Mouse (Mus musculus) lung, postnatal 0 days (tissue): ENCODE measurements at regions not wholly inside any gene's neighbourhood (a gene's known extent, or its start where the extent isn't known, plus 50 kb on each side); places are given as distances from the start of the nearest gene placed in this dataset.

Experiments used
- CTCF ChIP-seq: IDR thresholded peaks from 2 replicates; pipeline ENCODE4 v1.5.1; 2016; ENCODE audit warnings: antibody characterized with exemption, mild to moderate bottlenecking
- EP300 ChIP-seq: IDR thresholded peaks from 2 replicates; pipeline ENCODE4 v1.6.1; 2016; ENCODE audit warnings: antibody characterized with exemption, mild to moderate bottlenecking, control low read depth

GRCm38 (mm10) chr8:26729351-26729750 is 247.8 kb upstream of the Zfp703 start:
- TF ChIP-seq CTCF, result no peak
- no peak for TF ChIP-seq EP300
